Mouse (Mus musculus) spleen, adult 2 months (tissue): ENCODE measurements around the gene Kcnk4.

Experiments used
- CTCF ChIP-seq: fragments of 200-500 bp; IDR thresholded peaks from 2 replicates; pipeline ENCODE4 v1.5.1; 2011; ENCODE audit warnings: mild to moderate bottlenecking, inconsistent platforms; ENCODE audit not compliant: insufficient read depth, insufficient read length, insufficient replicate concordance; ENCODE audit errors: extremely low read depth
- POLR2A ChIP-seq: fragments of 200-500 bp; IDR thresholded peaks from 2 replicates; pipeline ENCODE4 v1.6.1; 2011; ENCODE audit warnings: low read depth, low read length, inconsistent platforms

- TF ChIP-seq CTCF (peak; percentile 76; the same call in 1 of the 2 replicates), POLR2A (no peak)
These were observed 9.6 kb downstream of the Kcnk4 start for GRCm38 (mm10) chr19:6924461-6925306.
